In genomic region chr2:38950281-38950719, GRCm38 (mm10) we compare ENCODE assay signal across 9 mouse cellular contexts. TPM values are rescaled to one million over a fixed set of nuclear protein-coding genes. Genes with fewer than 3 reads are reported as not detected.
A peak's percentile ranks its signal among the peaks of the same experiment; 100 is the strongest.
DNase-seq lines count a peak whose midpoint lies in the region; ATAC-seq lines count a peak whose summit lies in the region.
"Had no signal": no experiment of that assay in that cellular context is flagged by ENCODE, and none has a peak within 500 bp of the region (broad histone marks: within the 10 kb centered on the region; RNA-seq: fewer than 3 reads in every experiment).

No protein-coding gene starts in this region.

- H3K27me3 ChIP-seq in embryonic facial prominence, embryonic 15.5 days, result no peaks in the 10 kb centered on the region
- H3K27me3 ChIP-seq in heart, embryonic 11.5 days (ENCODE audit: control insufficient read depth, insufficient read depth, low read length), result no peaks in the 10 kb centered on the region
- H3K27me3 ChIP-seq in liver, embryonic 15.5 days, result no peaks in the 10 kb centered on the region
- H3K27me3 ChIP-seq: midbrain, embryonic 12.5 days had no signal

- H3K27ac ChIP-seq in embryonic facial prominence, embryonic 15.5 days (replicated peaks), result peak overlapping the region; percentile 11; the same call in 1 of the 2 replicates
- no peak overlapping the region for H3K27ac ChIP-seq in heart, embryonic 11.5 days (ENCODE audit: low read depth, low read length)
- peak overlapping the region; percentile 14; the same call in 1 of the 2 replicates for H3K27ac ChIP-seq in liver, embryonic 15.5 days (replicated peaks)
- H3K27ac ChIP-seq: midbrain, embryonic 12.5 days had no signal

- 0 out of 2 replicates have a peak, but pooled peaks cover 4% of the 10 kb centered on the region for H3K4me1 ChIP-seq in embryonic facial prominence, embryonic 15.5 days
- H3K4me1 ChIP-seq in heart, embryonic 11.5 days (ENCODE audit: control insufficient read depth, insufficient read depth, low read length), result 0 out of 2 replicates have a peak, but pooled peaks cover 3% of the 10 kb centered on the region
- peaks cover 25% of the 10 kb centered on the region for H3K4me1 ChIP-seq in liver, embryonic 15.5 days (replicated peaks)

- no peaks in the 10 kb centered on the region for H3K9me3 ChIP-seq in embryonic facial prominence, embryonic 15.5 days (replicated peaks)
- H3K9me3 ChIP-seq in heart, embryonic 11.5 days (replicated peaks; ENCODE audit: control insufficient read depth, low read length), result no peaks in the 10 kb centered on the region
- H3K9me3 ChIP-seq in liver, embryonic 15.5 days (replicated peaks), result no peaks in the 10 kb centered on the region
- H3K9me3 ChIP-seq: midbrain, embryonic 12.5 days had no signal

- no peak overlapping the region for H3K4me3 ChIP-seq in embryonic facial prominence, embryonic 15.5 days (replicated peaks)
- H3K4me3 ChIP-seq in heart, embryonic 11.5 days (ENCODE audit: low read depth, low read length), result no peak overlapping the region
- no peak overlapping the region for H3K4me3 ChIP-seq in liver, embryonic 15.5 days (replicated peaks)
- H3K4me3 ChIP-seq: midbrain, embryonic 12.5 days had no signal

- H3K36me3 ChIP-seq in embryonic facial prominence, embryonic 15.5 days, result no peaks in the 10 kb centered on the region
- H3K36me3 ChIP-seq in heart, embryonic 11.5 days (ENCODE audit: control insufficient read depth, insufficient read depth, low read length), result no peaks in the 10 kb centered on the region
- H3K36me3 ChIP-seq in liver, embryonic 15.5 days (replicated peaks), result no peaks in the 10 kb centered on the region
- H3K36me3 ChIP-seq: midbrain, embryonic 12.5 days had no signal

- peak; percentile 55 for DNase-seq in urinary bladder, postnatal 10 days (ENCODE audit: low spot score)
- no peak for DNase-seq in urinary bladder, adult 2 months (ENCODE audit: low spot score)
- peak; percentile 75 to 83 for DNase-seq in kidney, postnatal 4 days
- peak; percentile 17 for DNase-seq in retina, postnatal 7 days (ENCODE audit: low read depth, low spot score)
- no peak for DNase-seq in thymus, postnatal 25 days

- H3K4me2 ChIP-seq in embryonic facial prominence, embryonic 15.5 days (replicated peaks), result no peak overlapping the region
- no peak overlapping the region for H3K4me2 ChIP-seq in heart, embryonic 11.5 days
- peak overlapping the region; percentile 23 for H3K4me2 ChIP-seq in liver, embryonic 15.5 days
- H3K4me2 ChIP-seq: midbrain, embryonic 12.5 days had no signal

- no peak overlapping the region for H3K9ac ChIP-seq in embryonic facial prominence, embryonic 15.5 days
- no peak overlapping the region for H3K9ac ChIP-seq in heart, embryonic 11.5 days (ENCODE audit: low read depth, low read length)
- 0 out of 2 replicates have a peak overlapping the region, but pooled peaks have one; percentile 11 for H3K9ac ChIP-seq in liver, embryonic 15.5 days
- H3K9ac ChIP-seq: midbrain, embryonic 12.5 days had no signal

- 63% methylated on average over 7 of the region's 7 CpGs for WGBS in embryonic facial prominence, embryonic 15.5 days
- WGBS in heart, embryonic 11.5 days (ENCODE audit: insufficient replicate concordance), result 40% methylated on average over 7 of the region's 7 CpGs
- WGBS in liver, embryonic 15.5 days (ENCODE audit: insufficient replicate concordance), result 27% methylated on average over 7 of the region's 7 CpGs

- peak; percentile 76 for ATAC-seq in embryonic facial prominence, embryonic 15.5 days (ENCODE audit: insufficient number of reproducible peaks, low FRiP score, low TSS enrichment, low read depth)
- peak; percentile 55 for ATAC-seq in heart, embryonic 11.5 days (replicated peaks; ENCODE audit: insufficient number of reproducible peaks, low FRiP score, low TSS enrichment)
- ATAC-seq in liver, embryonic 15.5 days (ENCODE audit: insufficient read depth), result peak; percentile 82

RNA-seq across cellular contexts. Expression of gene Olfml2a, which starts 18.5 kb away (rescaled TPM):
- polyA plus RNA-seq in urinary bladder, adult 2 months (2012; rRNA removed), result 7.7 and 12.3 TPM in 2 replicates
- 14.9 and 17.9 TPM in 2 replicates for polyA plus RNA-seq in embryonic facial prominence, embryonic 15.5 days (2015; fragmentation: Nextera tagmentation; extraction: Ambion mirVana)
- polyA plus RNA-seq in heart, embryonic 11.5 days (2014; fragmentation: Nextera tagmentation; extraction: Ambion mirVana), result 2.1 and 3.7 TPM in 2 replicates
- 0.10 and 0.14 TPM in 2 replicates for polyA plus RNA-seq in liver, embryonic 15.5 days (2015; fragmentation: Nextera tagmentation; extraction: Ambion mirVana)

RNA-seq across cellular contexts. Expression of gene Nr6a1, which starts 22.8 kb away (rescaled TPM):
- polyA plus RNA-seq in urinary bladder, adult 2 months (2012; rRNA removed), result 5.3 and 5.4 TPM in 2 replicates
- 1.2 and 1.6 TPM in 2 replicates for polyA plus RNA-seq in embryonic facial prominence, embryonic 15.5 days (2015; fragmentation: Nextera tagmentation; extraction: Ambion mirVana)
- polyA plus RNA-seq in heart, embryonic 11.5 days (2014; fragmentation: Nextera tagmentation; extraction: Ambion mirVana), result 1.6 and 1.9 TPM in 2 replicates
- polyA plus RNA-seq in liver, embryonic 15.5 days (2015; fragmentation: Nextera tagmentation; extraction: Ambion mirVana), result 1.1 TPM in 2 replicates

RNA-seq across cellular contexts. Expression of gene Wdr38, which starts 47.0 kb away (rescaled TPM):
- polyA plus RNA-seq in urinary bladder, adult 2 months (2012; rRNA removed), result 0.88 and 1.1 TPM in 2 replicates
- 2.2 and 4.2 TPM in 2 replicates for polyA plus RNA-seq in embryonic facial prominence, embryonic 15.5 days (2015; fragmentation: Nextera tagmentation; extraction: Ambion mirVana)
- 0.65 and 1.3 TPM in 2 replicates for polyA plus RNA-seq in heart, embryonic 11.5 days (2014; fragmentation: Nextera tagmentation; extraction: Ambion mirVana)
- 0.76 and 0.81 TPM in 2 replicates for polyA plus RNA-seq in liver, embryonic 15.5 days (2015; fragmentation: Nextera tagmentation; extraction: Ambion mirVana)

RNA-seq across cellular contexts. Expression of gene Arpc5l, which starts 54.8 kb away (rescaled TPM):
- polyA plus RNA-seq in urinary bladder, adult 2 months (2012; rRNA removed), result 72.3 and 79.9 TPM in 2 replicates
- 133 and 135 TPM in 2 replicates for polyA plus RNA-seq in embryonic facial prominence, embryonic 15.5 days (2015; fragmentation: Nextera tagmentation; extraction: Ambion mirVana)
- polyA plus RNA-seq in heart, embryonic 11.5 days (2014; fragmentation: Nextera tagmentation; extraction: Ambion mirVana), result 82.9 and 97.0 TPM in 2 replicates
- 48.9 and 52.9 TPM in 2 replicates for polyA plus RNA-seq in liver, embryonic 15.5 days (2015; fragmentation: Nextera tagmentation; extraction: Ambion mirVana)

RNA-seq across cellular contexts. Expression of gene Rpl35, which starts 55.1 kb away (rescaled TPM):
- polyA plus RNA-seq in urinary bladder, adult 2 months (2012; rRNA removed), result 609 and 648 TPM in 2 replicates
- polyA plus RNA-seq in embryonic facial prominence, embryonic 15.5 days (2015; fragmentation: Nextera tagmentation; extraction: Ambion mirVana), result 941 and 1,047 TPM in 2 replicates
- 768 and 887 TPM in 2 replicates for polyA plus RNA-seq in heart, embryonic 11.5 days (2014; fragmentation: Nextera tagmentation; extraction: Ambion mirVana)
- polyA plus RNA-seq in liver, embryonic 15.5 days (2015; fragmentation: Nextera tagmentation; extraction: Ambion mirVana), result 387 and 487 TPM in 2 replicates

Comparison
In these comparisons a context has a peak if more than half of its experiments do, and no peak if none do; other contexts are left out.
1. DNase-seq: peak in urinary bladder, postnatal 10 days (single experiment), kidney, postnatal 4 days (2 of 2) and retina, postnatal 7 days (single experiment); none in urinary bladder, adult 2 months (single experiment) and thymus, postnatal 25 days (single experiment).
2. Peak in every context shown above with its lines, with median percentiles within 50 percentile points of each other: ATAC-seq.